Mouse (Mus musculus) cerebellum, postnatal 4 days (tissue): ENCODE measurements around the gene Psma6.
A peak's percentile ranks its signal among the peaks of the same experiment; 100 is the strongest.

ENCODE experiments used
- DNase-seq, 2 experiments: peaks; one replicate each; pipeline ENCODE4 v3.0.0; 2022; ENCODE audit warnings: low spot score in 2 of 2, mixed read lengths in 1 of 2

The Psma6 gene

GRCm38 (mm10) chr12:55392733-55393577, 8.9 kb downstream of the Psma6 start:
- no peak for DNase-seq

- peak in 1 of 2 experiments; percentile 15 for DNase-seq
These were observed 11.6 kb downstream of the Psma6 start for GRCm38 (mm10) chr12:55395601-55396000.

- DNase-seq, result no peak
These were observed 12.5 kb downstream of the Psma6 start for GRCm38 (mm10) chr12:55396536-55396935.

- DNase-seq, result no peak
These were observed 13.7 kb downstream of the Psma6 start for GRCm38 (mm10) chr12:55397544-55398239.

- DNase-seq, result peak; percentile 73 to 86
These were observed 14.5 kb downstream of the Psma6 start for GRCm38 (mm10) chr12:55398240-55399127.

- DNase-seq, result no peak
These were observed 15.2 kb downstream of the Psma6 start for GRCm38 (mm10) chr12:55399128-55399677.

- DNase-seq, result no peak
These were observed 23.9 kb downstream of the Psma6 start for GRCm38 (mm10) chr12:55407888-55408287.

GRCm38 (mm10) chr12:55415255-55415654, 31.2 kb downstream of the Psma6 start:
- no peak for DNase-seq

- DNase-seq, result no peak
These were observed 31.7 kb downstream of the Psma6 start for GRCm38 (mm10) chr12:55415762-55416161.

- DNase-seq, result no peak
These were observed 36.2 kb downstream of the Psma6 start for GRCm38 (mm10) chr12:55420220-55420619.

- no peak for DNase-seq
These were observed 38.0 kb downstream of the Psma6 start for GRCm38 (mm10) chr12:55422057-55422456.

GRCm38 (mm10) chr12:55426300-55426699, 42.3 kb downstream of the Psma6 start:
- DNase-seq, result no peak

- no peak for DNase-seq
These were observed 45.2 kb downstream of the Psma6 start for GRCm38 (mm10) chr12:55429201-55429600.

GRCm38 (mm10) chr12:55429956-55430355, 45.9 kb downstream of the Psma6 start:
- no peak for DNase-seq

- no peak for DNase-seq
These were observed 48.4 kb downstream of the Psma6 start for GRCm38 (mm10) chr12:55432284-55432919.

- DNase-seq, result no peak
These were observed 48.9 kb downstream of the Psma6 start for GRCm38 (mm10) chr12:55432920-55433284.

- no peak for DNase-seq
These were observed 49.9 kb downstream of the Psma6 start for GRCm38 (mm10) chr12:55433802-55434435.

- DNase-seq, result no peak
These were observed 51.1 kb downstream of the Psma6 start for GRCm38 (mm10) chr12:55435080-55435479.

GRCm38 (mm10) chr12:55437122-55437826, 53.3 kb downstream of the Psma6 start:
- no peak for DNase-seq

GRCm38 (mm10) chr12:55438058-55438457, 54.0 kb downstream of the Psma6 start:
- DNase-seq, result no peak
